Mouse (Mus musculus) bone marrow, adult 2 months (tissue): ENCODE results near the gene Tor2a. TPM values are rescaled to one million over a fixed set of nuclear protein-coding genes. Genes with fewer than 3 reads are reported as not detected.

Experiments used
- H3K27ac ChIP-seq: fragments of 200-500 bp; 2 replicates; pipeline ENCODE4 v1.5.1; 2012; ENCODE audit warnings: low read depth, mild to moderate bottlenecking, control low read depth, inconsistent platforms, low read length; ENCODE audit not compliant: control insufficient read depth, poor library complexity, insufficient read depth
- H3K4me1 ChIP-seq: fragments of 200-500 bp; 2 replicates; pipeline ENCODE4 v1.6.1; 2011; ENCODE audit warnings: low read length; ENCODE audit not compliant: control insufficient read depth, insufficient read depth
- H3K4me3 ChIP-seq: fragments of 200-500 bp; replicated peaks from 2 replicates; pipeline ENCODE3; 2011; ENCODE audit warnings: mild to moderate bottlenecking, low read depth, low read length, control low read depth; ENCODE audit not compliant: control insufficient read depth
- CTCF ChIP-seq: fragments of 200-500 bp; IDR thresholded peaks from 2 replicates; pipeline ENCODE4 v1.5.1; 2011; ENCODE audit warnings: low read length, control low read depth; ENCODE audit not compliant: control insufficient read depth, insufficient read depth
- POLR2A ChIP-seq: fragments of 200-500 bp; IDR thresholded peaks from 2 replicates; pipeline ENCODE4 v1.6.1; 2011; ENCODE audit warnings: low read depth, mild to moderate bottlenecking, control low read depth, low read length, borderline replicate concordance; ENCODE audit not compliant: control insufficient read depth
- WGBS: fragments of 180-500 bp; shearing (Covaris S2); methylation state at CpG from one replicate; pipeline ENCODE4 v1.1.7; 2018; 5-methylcytosine and 5-hydroxymethylcytosine counted together
- polyA plus RNA-seq: library from polyadenylated mRNA; stranded (reverse); fragments of >200 nt; gene quantifications from 2 replicates; pipeline ENCODE4 v1.2.4, GENCODE M21; 2011; ENCODE audit warnings: low replicate concordance; ENCODE audit not compliant: missing spikeins, insufficient read depth, insufficient read length

Gene Tor2a
- polyA plus RNA-seq, 1 experiment = 13.6 TPM

DNA sequence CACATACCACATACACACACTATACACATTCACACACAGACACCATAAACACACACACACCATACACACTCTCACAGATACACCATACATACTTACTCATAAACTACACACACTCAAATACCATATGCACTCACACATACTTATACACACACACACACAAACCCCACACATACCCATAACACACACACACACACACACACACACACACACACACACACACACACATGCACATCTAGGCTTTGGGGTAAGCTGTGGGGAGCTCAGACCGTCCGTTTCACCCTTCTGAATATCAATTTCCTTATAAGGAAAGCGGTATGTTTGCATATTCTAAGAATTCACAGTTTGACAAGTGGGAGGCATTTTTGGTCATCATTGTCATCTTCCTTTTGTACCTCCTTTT is 34.5 kb upstream of the Tor2a start:
- Histone ChIP-seq H3K27ac (peak overlapping the region; percentile 81; the same call in 1 of the 2 replicates), H3K4me1 (peaks cover 16% of the 10 kb centered on the region), H3K4me3 (peak overlapping the region; percentile 68)
- TF ChIP-seq CTCF (no peak), POLR2A (no peak)
- 19% methylated on average over 3 of the region's 3 CpGs for WGBS

GRCm38 (mm10) chr2:32724149-32724548 is 32.9 kb upstream of the Tor2a start:
- H3K4me1 ChIP-seq = peaks cover 10% of the 10 kb centered on the region; the same call in 1 of the 2 replicates
- 87% methylated on average over 4 of the region's 4 CpGs for WGBS
- no peak for TF ChIP-seq CTCF
- TF ChIP-seq POLR2A = no peak
- no peak overlapping the region for H3K4me3 ChIP-seq
- no peak overlapping the region for H3K27ac ChIP-seq

DNA sequence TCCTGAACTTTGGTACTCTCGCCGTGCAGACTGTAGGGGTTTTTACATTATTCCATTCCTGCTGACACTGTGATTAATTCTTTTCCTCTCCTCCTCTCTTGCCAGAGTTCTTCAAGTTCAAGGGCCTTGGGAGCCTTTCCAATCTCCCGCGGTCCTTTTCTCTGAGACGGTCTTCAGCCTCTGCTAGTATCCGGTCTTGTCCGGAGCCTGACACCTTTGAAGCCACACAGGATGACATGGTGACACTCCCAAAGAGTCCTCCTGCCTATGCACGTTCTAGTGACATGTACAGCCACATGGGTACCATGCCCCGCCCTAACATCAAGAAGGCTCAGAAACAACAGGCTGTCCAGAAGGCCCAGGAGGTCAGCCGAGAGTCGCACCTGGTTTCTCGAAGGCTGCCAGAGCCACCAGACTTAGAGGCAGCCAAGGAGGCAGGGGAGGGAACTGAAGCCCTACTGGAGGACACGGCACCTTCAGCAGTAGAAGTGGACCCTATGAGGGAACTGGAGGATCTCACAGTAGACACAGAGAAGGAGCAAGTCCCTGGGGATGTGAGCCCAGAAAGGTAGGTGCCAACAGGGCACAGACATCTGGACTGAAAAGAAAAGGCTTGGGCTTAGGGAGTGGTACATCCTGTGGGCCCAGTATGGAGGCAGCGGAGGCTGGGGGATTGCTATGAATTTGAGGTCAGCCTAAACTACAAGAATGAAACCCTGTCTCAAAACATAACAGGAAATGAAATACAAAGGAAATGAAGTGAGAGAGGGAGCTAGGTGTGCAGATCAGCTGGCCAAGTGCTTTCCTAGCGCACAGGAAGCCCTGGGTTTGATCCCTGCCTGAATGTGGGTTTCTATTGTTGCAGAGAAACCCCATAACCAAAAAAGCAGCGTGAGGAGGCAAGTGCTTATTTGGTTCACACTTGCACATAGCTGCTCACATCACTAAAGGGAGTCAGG is 31.9 kb upstream of the Tor2a start:
- Histone ChIP-seq H3K4me1 (peaks cover 6% of the 10 kb centered on the region; the same call in 1 of the 2 replicates), H3K4me3 (no peak overlapping the region), H3K27ac (peak overlapping the region; percentile 49; the same call in 1 of the 2 replicates)
- WGBS = 79% methylated on average over 16 of the region's 16 CpGs
- TF ChIP-seq CTCF (no peak), POLR2A (no peak)

GRCm38 (mm10) chr2:32727435-32727834 is 29.6 kb upstream of the Tor2a start:
- peaks cover 5% of the 10 kb centered on the region; the same call in 1 of the 2 replicates for H3K4me1 ChIP-seq
- H3K4me3 ChIP-seq = peak overlapping the region; percentile 38
- WGBS = 3% methylated on average over 16 of the region's 16 CpGs
- peak overlapping the region; percentile 23; the same call in 1 of the 2 replicates for H3K27ac ChIP-seq
- TF ChIP-seq CTCF (no peak), POLR2A (0 out of 2 replicates have a peak, but pooled peaks have one; percentile 39)

DNA sequence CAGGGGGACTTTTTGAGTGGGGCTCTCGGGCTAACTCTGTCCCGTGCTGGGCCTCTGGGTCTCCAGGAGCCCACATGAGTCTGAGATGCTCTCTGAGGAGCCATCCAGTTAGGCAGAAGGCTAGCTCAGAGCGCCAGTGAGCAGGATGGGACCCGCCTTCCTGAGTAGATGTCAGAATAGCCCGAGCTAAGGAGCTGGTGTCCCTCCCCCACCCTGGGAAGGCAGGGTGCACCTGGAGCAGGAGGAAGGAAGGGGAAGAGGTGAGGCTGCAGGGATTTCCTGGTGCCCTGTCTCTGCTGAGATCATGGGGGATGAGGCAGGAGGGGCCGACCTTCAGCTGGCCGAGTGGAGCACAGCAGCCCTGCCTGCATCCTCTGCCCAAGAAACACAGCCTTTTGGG is 28.6 kb upstream of the Tor2a start:
- Histone ChIP-seq H3K27ac (no peak overlapping the region), H3K4me3 (no peak overlapping the region), H3K4me1 (peaks cover 3% of the 10 kb centered on the region; the same call in 1 of the 2 replicates)
- 49% methylated on average over 7 of the region's 7 CpGs for WGBS
- TF ChIP-seq POLR2A (no peak), CTCF (no peak)

GRCm38 (mm10) chr2:32729547-32729946 is 27.5 kb upstream of the Tor2a start:
- TF ChIP-seq CTCF (no peak), POLR2A (no peak)
- H3K4me3 ChIP-seq = no peak overlapping the region
- no peak overlapping the region for H3K27ac ChIP-seq
- H3K4me1 ChIP-seq = no peaks in the 10 kb centered on the region; the same call in 1 of the 2 replicates
- 86% methylated on average over 4 of the region's 4 CpGs for WGBS

GRCm38 (mm10) chr2:32730854-32731253 is 26.2 kb upstream of the Tor2a start:
- H3K4me3 ChIP-seq = no peak overlapping the region
- WGBS = 84% methylated on average over 11 of the region's 11 CpGs

DNA sequence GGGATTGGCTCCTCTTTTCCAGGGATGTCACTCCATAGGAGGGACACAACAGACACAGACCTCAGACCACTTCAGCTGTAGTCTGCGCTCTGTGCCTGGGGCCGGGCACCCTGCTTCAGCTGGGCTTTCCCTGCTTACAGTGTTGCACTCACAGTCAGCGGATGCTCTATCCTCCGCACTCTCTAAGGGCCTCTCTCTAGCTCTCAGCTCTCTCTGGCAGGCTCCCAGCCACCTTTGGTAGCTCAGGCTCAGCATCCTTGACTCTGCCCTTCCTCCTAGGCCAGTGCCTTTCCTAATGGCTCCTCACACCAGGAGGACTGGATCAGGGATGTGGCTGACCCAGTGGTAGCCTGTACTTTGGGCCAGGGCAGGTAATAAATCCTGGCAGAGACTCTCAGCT is 25.1 kb upstream of the Tor2a start:
- WGBS = 91% methylated on average over 4 of the region's 4 CpGs
- Histone ChIP-seq H3K4me3 (no peak overlapping the region), H3K4me1 (no peaks in the 10 kb centered on the region; the same call in 1 of the 2 replicates), H3K27ac (no peak overlapping the region)
- TF ChIP-seq CTCF (no peak), POLR2A (no peak)

More at GRCm38 (mm10) chr2:32730854-32731253, 26.2 kb upstream of the Tor2a start:
- TF ChIP-seq CTCF (no peak), POLR2A (no peak)
- H3K27ac ChIP-seq = no peak overlapping the region
- no peaks in the 10 kb centered on the region; the same call in 1 of the 2 replicates for H3K4me1 ChIP-seq

- Histone ChIP-seq H3K4me1 (no peaks in the 10 kb centered on the region; the same call in 1 of the 2 replicates), H3K27ac (no peak overlapping the region), H3K4me3 (no peak overlapping the region)
- TF ChIP-seq POLR2A (no peak), CTCF (no peak)
- WGBS = 75% methylated on average over 6 of the region's 6 CpGs
Measured at GRCm38 (mm10) chr2:32732695-32733094, 24.3 kb upstream of the Tor2a start.
